In genomic region chr9:90235258-90235882, GRCm38 (mm10) we compare ENCODE assay signal across 12 mouse cellular contexts. TPM values are rescaled to one million over a fixed set of nuclear protein-coding genes. Genes with fewer than 3 reads are reported as not detected.
DNase-seq lines count a peak whose midpoint lies in the region; ATAC-seq and TF ChIP-seq lines count a peak whose summit lies in the region.
"Had no signal": no experiment of that assay in that cellular context is flagged by ENCODE, and none has a peak within 500 bp of the region (broad histone marks: within the 10 kb centered on the region; RNA-seq: fewer than 3 reads in every experiment).

No protein-coding gene starts in this region.

- H3K36me3 ChIP-seq in lung, embryonic 15.5 days = peaks cover 15% of the 10 kb centered on the region; the same call in 1 of the 2 replicates
- peaks cover 26% of the 10 kb centered on the region for H3K36me3 ChIP-seq in liver, embryonic 14.5 days (replicated peaks; ENCODE audit: control insufficient read depth, insufficient read depth, low read depth)
- peaks cover 11% of the 10 kb centered on the region; the same call in 1 of the 2 replicates for H3K36me3 ChIP-seq in stomach, embryonic 16.5 days (ENCODE audit: control insufficient read depth, insufficient read depth, low read length)

- peaks cover 10% of the 10 kb centered on the region for H3K4me1 ChIP-seq in lung, embryonic 15.5 days
- peaks cover 19% of the 10 kb centered on the region for H3K4me1 ChIP-seq in bone marrow, adult 2 months (ENCODE audit: control insufficient read depth, insufficient read depth, low read length)
- peaks cover 54 to 70% of the 10 kb centered on the region in 2 experiments for H3K4me1 ChIP-seq in liver, embryonic 14.5 days (replicated peaks; ENCODE audit: control insufficient read depth in 2 of 2, insufficient read depth in 2 of 2, low read length in 1 of 2)
- H3K4me1 ChIP-seq in stomach, embryonic 16.5 days (ENCODE audit: control insufficient read depth, insufficient read depth, low read length) = peaks cover 7% of the 10 kb centered on the region; the same call in 1 of the 2 replicates
- H3K4me1 ChIP-seq: neural tube, embryonic 13.5 days had no signal

- no peak for TF ChIP-seq CTCF in bone marrow, adult 2 months (IDR thresholded peaks at IDR 0.05; ENCODE audit: control insufficient read depth, insufficient read depth, low read length)
- TF ChIP-seq CTCF in liver, embryonic 14.5 days (IDR thresholded peaks at IDR 0.05; ENCODE audit: low read depth) = no peak

- WGBS in lung, embryonic 15.5 days = 62% methylated on average over 10 of the region's 10 CpGs
- 45% methylated on average over 10 of the region's 10 CpGs for WGBS in bone marrow, adult 2 months
- 40% methylated on average over 10 of the region's 10 CpGs for WGBS in liver, embryonic 14.5 days (ENCODE audit: insufficient replicate concordance)
- WGBS in stomach, embryonic 16.5 days = 56% methylated on average over 10 of the region's 10 CpGs

- H3K27me3 ChIP-seq in lung, embryonic 15.5 days = no peaks in the 10 kb centered on the region
- H3K27me3 ChIP-seq in liver, embryonic 14.5 days (ENCODE audit: control insufficient read depth, insufficient read depth, low read length) = no peaks in the 10 kb centered on the region
- H3K27me3 ChIP-seq in stomach, embryonic 16.5 days (ENCODE audit: control insufficient read depth, insufficient read depth, low read length) = no peaks in the 10 kb centered on the region
- H3K27me3 ChIP-seq: neural tube, embryonic 13.5 days had no signal

- peak; percentile 31; the same call in 1 of the 2 replicates for ATAC-seq in lung, embryonic 15.5 days (ENCODE audit: borderline replicate concordance, extremely low read depth, low FRiP score, low TSS enrichment)
- ATAC-seq in liver, embryonic 14.5 days (ENCODE audit: insufficient read depth) = peak; percentile 7; the same call in 1 of the 2 replicates
- no peak for ATAC-seq in stomach, embryonic 16.5 days (ENCODE audit: insufficient read depth, low FRiP score)
- ATAC-seq: forebrain, embryonic 14.5 days; intestine, embryonic 16.5 days had no signal

- no peak overlapping the region for H3K4me2 ChIP-seq in lung, embryonic 15.5 days
- no peak overlapping the region for H3K4me2 ChIP-seq in liver, embryonic 14.5 days (ENCODE audit: low read depth)
- H3K4me2 ChIP-seq in stomach, embryonic 16.5 days (ENCODE audit: low read depth, low read length) = no peak overlapping the region
- H3K4me2 ChIP-seq: neural tube, embryonic 13.5 days had no signal

- no peak for TF ChIP-seq EP300 in liver, embryonic 14.5 days (IDR thresholded peaks at IDR 0.05; ENCODE audit: low read depth)

- H3K4me3 ChIP-seq in lung, embryonic 15.5 days = no peak overlapping the region
- no peak overlapping the region for H3K4me3 ChIP-seq in bone marrow, adult 2 months (replicated peaks; ENCODE audit: control insufficient read depth, low read depth, low read length)
- no peak overlapping the region for H3K4me3 ChIP-seq in liver, embryonic 14.5 days (ENCODE audit: insufficient read depth in 1 of 2, low read depth in 2 of 2, low read length in 2 of 2)
- no peak overlapping the region for H3K4me3 ChIP-seq in stomach, embryonic 16.5 days (replicated peaks; ENCODE audit: low read length)
- H3K4me3 ChIP-seq: neural tube, embryonic 13.5 days had no signal

- DNase-seq in lung, postnatal 25 days (ENCODE audit: low spot score) = no peak
- peak in 1 of 3 experiments; percentile 48 for DNase-seq in liver, embryonic 14.5 days (ENCODE audit: low read depth in 3 of 3, low spot score in 3 of 3)
- no peak for DNase-seq in testis, postnatal 10 days (ENCODE audit: low spot score)
- DNase-seq in cerebellum, adult 8-10 months = no peak
- no peak for DNase-seq in spleen, postnatal 14 days (ENCODE audit: low spot score in 2 of 2)
- DNase-seq: heart, adult 18-20 months had no signal

- no peak overlapping the region for H3K9ac ChIP-seq in lung, embryonic 15.5 days
- H3K9ac ChIP-seq in liver, embryonic 14.5 days (replicated peaks) = no peak overlapping the region
- no peak overlapping the region for H3K9ac ChIP-seq in stomach, embryonic 16.5 days (ENCODE audit: low read length)
- H3K9ac ChIP-seq: neural tube, embryonic 13.5 days had no signal

- H3K27ac ChIP-seq in lung, embryonic 15.5 days = no peak overlapping the region
- peak overlapping the region; percentile 74 for H3K27ac ChIP-seq in bone marrow, adult 2 months (ENCODE audit: control insufficient read depth, insufficient read depth, low read depth, low read length, poor library complexity)
- peak overlapping the region; percentile 96 for H3K27ac ChIP-seq in liver, embryonic 14.5 days
- H3K27ac ChIP-seq in stomach, embryonic 16.5 days (ENCODE audit: low read length) = peak overlapping the region; percentile 46
- H3K27ac ChIP-seq: neural tube, embryonic 13.5 days had no signal

- TF ChIP-seq POLR2A in bone marrow, adult 2 months (IDR thresholded peaks at IDR 0.05; ENCODE audit: borderline replicate concordance, control insufficient read depth, low read depth, low read length) = no peak

- H3K9me3 ChIP-seq in lung, embryonic 15.5 days = no peaks in the 10 kb centered on the region
- H3K9me3 ChIP-seq in liver, embryonic 14.5 days (ENCODE audit: control insufficient read depth, low read length) = no peaks in the 10 kb centered on the region
- H3K9me3 ChIP-seq in stomach, embryonic 16.5 days (replicated peaks; ENCODE audit: control insufficient read depth, low read length) = no peaks in the 10 kb centered on the region
- H3K9me3 ChIP-seq: neural tube, embryonic 13.5 days had no signal

RNA-seq across cellular contexts. Expression of gene Tbc1d2b, which starts 35.2 kb away (rescaled TPM):
- 20.9 and 22.7 TPM in 2 replicates for polyA plus RNA-seq in lung, embryonic 15.5 days (2015; fragmentation: Nextera tagmentation; extraction: Ambion mirVana)
- 12.5 and 26.2 TPM in 2 replicates for polyA plus RNA-seq in bone marrow, adult 2 months (2011; ENCODE audit: insufficient read depth, insufficient read length, low replicate concordance, missing spikeins)
- 9.8 and 10.1 TPM in 2 replicates for polyA plus RNA-seq in liver, embryonic 14.5 days (2012; rRNA removed)
- polyA plus RNA-seq in liver, embryonic 14.5 days (2014; fragmentation: Nextera tagmentation; extraction: Ambion mirVana) = 6.5 and 9.5 TPM in 2 replicates
- 15.1 and 15.4 TPM in 2 replicates for polyA plus RNA-seq in stomach, embryonic 16.5 days (2015; fragmentation: Nextera tagmentation; extraction: Ambion mirVana)
